Comparison of ENCODE assay signal across 32 mouse cellular contexts in the genomic region with DNA sequence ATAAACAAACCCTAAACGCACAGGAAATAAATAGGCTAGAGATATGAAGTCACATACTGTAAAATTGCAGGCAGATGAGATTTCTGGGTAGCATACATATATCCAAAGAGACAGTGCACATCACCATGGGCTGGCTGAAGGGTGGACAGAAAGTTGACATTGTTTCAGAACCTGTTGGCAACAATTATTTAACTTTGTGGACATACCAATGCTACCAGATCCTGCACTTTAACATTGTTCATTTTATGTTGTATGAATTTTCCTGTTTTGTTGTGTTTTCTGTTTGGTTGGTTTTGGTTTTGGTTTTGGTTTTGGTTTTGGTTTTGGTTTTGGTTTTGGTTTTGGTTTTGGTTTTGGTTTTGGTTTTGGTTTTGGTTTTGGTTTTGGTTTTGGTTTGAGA. TPM values are rescaled to one million over a fixed set of nuclear protein-coding genes. Genes with fewer than 3 reads are reported as not detected.
DNase-seq lines count a peak whose midpoint lies in the region; ATAC-seq and TF ChIP-seq lines count a peak whose summit lies in the region.
"Had no signal": no experiment of that assay in that cellular context is flagged by ENCODE, and none has a peak within 500 bp of the region (broad histone marks: within the 10 kb centered on the region; RNA-seq: fewer than 3 reads in every experiment).

No protein-coding gene starts in this region.

- H3K4me1 ChIP-seq in CH12.LX (ENCODE audit: control insufficient read depth in 1 of 2, insufficient read depth in 2 of 2): peaks cover 6 to 18% of the 10 kb centered on the region in 2 experiments
- H3K4me1 ChIP-seq: embryonic facial prominence, embryonic 15.5 days; forebrain, embryonic 10.5 days; forebrain, embryonic 12.5 days had no signal

- no peaks in the 10 kb centered on the region for H3K9me3 ChIP-seq in CH12.LX (replicated peaks; ENCODE audit: low read length)
- H3K9me3 ChIP-seq: embryonic facial prominence, embryonic 13.5 days; embryonic facial prominence, embryonic 15.5 days; forebrain, embryonic 10.5 days; forebrain, embryonic 12.5 days had no signal

- peak; percentile 20 for DNase-seq in CD4-positive, CD25-positive, alpha-beta regulatory T cell, adult 2 months (ENCODE audit: low read depth, low spot score)
- DNase-seq in B cell, adult 2 months: peak; percentile 43 to 44
- DNase-seq in CH12.LX (ENCODE audit: extremely low read depth): no peak
- DNase-seq in naive thymus-derived CD4-positive, alpha-beta T cell, adult 2 months (ENCODE audit: low read depth): peak; percentile 46
- no peak for DNase-seq in urinary bladder, postnatal 4 days (ENCODE audit: low spot score in 2 of 2)
- DNase-seq in lung, postnatal 36 days: no peak
- no peak for DNase-seq in testis, postnatal 14 days (ENCODE audit: low spot score)
- DNase-seq: adrenal gland, adult 2 months; adrenal gland, postnatal 10 days; adrenal gland, postnatal 25 days; cerebellum, adult 11 months; cerebellum, adult 18-20 months; cerebellum, adult 8-10 months; cerebellum, adult 9-11 months; cerebellum, postnatal 14 days; cerebellum, postnatal 36 days; embryo, embryonic 11 days had no signal

- dilution Hi-C loops in CH12.LX (cut with MboI; ENCODE audit: extremely low pct_ligation_motif_present, extremely low pct_unique_long_range_greater_than_20kb, low sequenced_read_pairs): no loop called here

- H3K9ac ChIP-seq in CH12.LX (ENCODE audit: insufficient read depth, low read depth): no peak overlapping the region
- H3K9ac ChIP-seq: embryonic facial prominence, embryonic 13.5 days; embryonic facial prominence, embryonic 15.5 days; forebrain, embryonic 12.5 days had no signal

- no peak for TF ChIP-seq RAD21 in CH12.LX (IDR thresholded peaks at IDR 0.05; ENCODE audit: low read depth, low read length)

- TF ChIP-seq CTCF in CH12.LX (conservative IDR thresholded peaks at IDR 0.05 in 1 of 2, IDR thresholded peaks at IDR 0.05 in 1 of 2; ENCODE audit: low read depth in 2 of 2, low read length in 2 of 2): no peak

- no peak for TF ChIP-seq POLR2A in CH12.LX (IDR thresholded peaks at IDR 0.05; ENCODE audit: low read depth, low read length)

- in situ Hi-C loops in CH12.LX (cut with MboI; ENCODE audit: low pct_ligation_motif_present, low pct_unique_long_range_greater_than_20kb, low sequenced_read_pairs): no loop called here

- no peaks in the 10 kb centered on the region for H3K36me3 ChIP-seq in CH12.LX (replicated peaks in 1 of 2; ENCODE audit: control insufficient read depth in 1 of 2, insufficient read depth in 1 of 2, low read length in 1 of 2)
- H3K36me3 ChIP-seq: embryonic facial prominence, embryonic 13.5 days; embryonic facial prominence, embryonic 15.5 days; forebrain, embryonic 10.5 days; forebrain, embryonic 12.5 days had no signal

- no peak for TF ChIP-seq EP300 in CH12.LX (IDR thresholded peaks at IDR 0.05; ENCODE audit: low read length)

- H3K27me3 ChIP-seq in CH12.LX (replicated peaks): no peaks in the 10 kb centered on the region
- H3K27me3 ChIP-seq: embryonic facial prominence, embryonic 13.5 days; embryonic facial prominence, embryonic 15.5 days; forebrain, embryonic 12.5 days had no signal

- H3K79me2 ChIP-seq in CH12.LX (replicated peaks; ENCODE audit: control insufficient read depth, extremely low read depth, insufficient read depth, poor library complexity, severe bottlenecking): no peaks in the 10 kb centered on the region

- H3K27ac ChIP-seq in CH12.LX (ENCODE audit: insufficient read depth, low read depth): no peak overlapping the region
- H3K27ac ChIP-seq: embryonic facial prominence, embryonic 13.5 days; embryonic facial prominence, embryonic 15.5 days; forebrain, embryonic 10.5 days; forebrain, embryonic 12.5 days had no signal

- H3K4me2 ChIP-seq in CH12.LX (ENCODE audit: insufficient read depth, low read depth, poor library complexity, severe bottlenecking): no peak overlapping the region
- H3K4me2 ChIP-seq: embryonic facial prominence, embryonic 13.5 days; embryonic facial prominence, embryonic 15.5 days; forebrain, embryonic 12.5 days had no signal

- ATAC-seq in CD4-positive, CD25-positive, alpha-beta regulatory T cell, adult 4 months: no peak
- ATAC-seq: forebrain, embryonic 14.5 days; forebrain, embryonic 16.5 days had no signal

- H3K4me3 ChIP-seq in CH12.LX (replicated peaks in 1 of 3; ENCODE audit: low read depth in 2 of 3, low read length in 2 of 3, poor library complexity in 1 of 3): no peak overlapping the region
- H3K4me3 ChIP-seq: embryonic facial prominence, embryonic 13.5 days; embryonic facial prominence, embryonic 15.5 days; erythroblast, embryonic 14.5 days; forebrain, embryonic 10.5 days; forebrain, embryonic 12.5 days had no signal

TF ChIP-seq in CH12.LX, 34 proteins besides CTCF, POLR2A, EP300 and RAD21:
- TF ChIP-seq GABPA (IDR thresholded peaks at IDR 0.05; ENCODE audit: insufficient replicate concordance, low read depth, low read length) (no peak), ETS1 (conservative IDR thresholded peaks at IDR 0.05; ENCODE audit: low read depth, low read length) (peak; percentile 98), MAX (IDR thresholded peaks at IDR 0.05; ENCODE audit: low read length) (no peak)

RNA-seq across cellular contexts. Expression of a gene that starts 24.5 kb away (rescaled TPM):
- polyA plus RNA-seq in CD4-positive, CD25-positive, alpha-beta regulatory T cell, adult 4 months (2017; shearing (Covaris generic)): not detected
- total RNA-seq in CH12.LX (2012; rRNA removed): not detected in 2 replicates
- not detected in 2 replicates for total RNA-seq in CH12.LX (2014; rRNA removed)
- polyA plus RNA-seq in CH12.LX (2012; ENCODE audit: insufficient read length, low read depth): not detected in 2 replicates
- total RNA-seq: adrenal gland, adult 2 months; adrenal gland, postnatal 10 days; adrenal gland, postnatal 25 days; adrenal gland, postnatal 4 days; common myeloid progenitor, adult 5-6 weeks; ES-E14; MEL had no signal
- polyA plus RNA-seq: adrenal gland, adult 2 months; C2C12; embryonic facial prominence, embryonic 11.5 days; embryonic facial prominence, embryonic 13.5 days; erythroblast, embryonic 14.5 days; forebrain, embryonic 10.5 days; forebrain, embryonic 12.5 days had no signal

RNA-seq across cellular contexts. Expression of a gene that starts 24.7 kb away (rescaled TPM):
- polyA plus RNA-seq in CD4-positive, CD25-positive, alpha-beta regulatory T cell, adult 4 months (2017; shearing (Covaris generic)): not detected
- total RNA-seq in CH12.LX (2012; rRNA removed) (not detected in 2 replicates), CH12.LX (2014; rRNA removed) (not detected in 2 replicates)
- polyA plus RNA-seq in CH12.LX (2012; ENCODE audit: insufficient read length, low read depth): not detected in 2 replicates
- total RNA-seq: adrenal gland, adult 2 months; adrenal gland, postnatal 10 days; adrenal gland, postnatal 25 days; adrenal gland, postnatal 4 days; common myeloid progenitor, adult 5-6 weeks; ES-E14; MEL had no signal
- polyA plus RNA-seq: adrenal gland, adult 2 months; brain, embryonic 14.5 days; C2C12; embryonic facial prominence, embryonic 11.5 days; embryonic facial prominence, embryonic 13.5 days; embryonic facial prominence, embryonic 15.5 days; erythroblast, embryonic 14.5 days; forebrain, embryonic 10.5 days; forebrain, embryonic 12.5 days; forebrain, embryonic 14.5 days; forebrain, embryonic 16.5 days had no signal

RNA-seq across cellular contexts. Expression of a gene that starts 45.6 kb away (rescaled TPM):
- 1 to 10 TPM in 1 of 2 experiments, not detected in 1; 1.4 TPM for polyA plus RNA-seq in CD4-positive, CD25-positive, alpha-beta regulatory T cell, adult 4 months (2017; shearing (Covaris generic))
- 0.17 and 0.30 TPM in 2 replicates for total RNA-seq in CH12.LX (2012; rRNA removed)
- total RNA-seq in CH12.LX (2014; rRNA removed): not detected in 2 replicates
- not detected in 2 replicates for polyA plus RNA-seq in CH12.LX (2012; ENCODE audit: insufficient read length, low read depth)
- polyA plus RNA-seq: erythroblast, embryonic 14.5 days had no signal

RNA-seq across cellular contexts. Expression of a gene that starts 59.3 kb away (rescaled TPM):
- 10 to 100 TPM; 85.0 to 99.0 TPM for polyA plus RNA-seq in CD4-positive, CD25-positive, alpha-beta regulatory T cell, adult 4 months (2017; shearing (Covaris generic))
- total RNA-seq in CH12.LX (2012; rRNA removed) (37.7 and 41.8 TPM in 2 replicates), CH12.LX (2014; rRNA removed) (68.0 and 75.2 TPM in 2 replicates)
- polyA plus RNA-seq in CH12.LX (2012; ENCODE audit: insufficient read length, low read depth): 58.7 and 63.2 TPM in 2 replicates

Comparison
In these comparisons a context has a peak if more than half of its experiments do, and no peak if none do; other contexts are left out.
1. DNase-seq: peak in CD4-positive, CD25-positive, alpha-beta regulatory T cell, adult 2 months (single experiment), B cell, adult 2 months (2 of 2) and naive thymus-derived CD4-positive, alpha-beta T cell, adult 2 months (single experiment); none in CH12.LX (single experiment), urinary bladder, postnatal 4 days (0 of 2), lung, postnatal 36 days (single experiment) and testis, postnatal 14 days (single experiment).